Mouse (Mus musculus) E14TG2a.4 (cell line): ENCODE results near the gene Spg7.

Experiments
- CTCF ChIP-seq: conservative IDR thresholded peaks from 2 replicates; pipeline ENCODE4 v1.5.1; 2014; ENCODE audit warnings: low read length
- NANOG ChIP-seq: IDR thresholded peaks from 2 replicates; pipeline ENCODE4 v1.6.1; 2014; ENCODE audit warnings: borderline replicate concordance, low read length, mixed read lengths

GRCm38 (mm10) chr8:123065214-123066100 is 2.7 kb downstream of the Spg7 start:
- no peak for TF ChIP-seq CTCF
- no peak for TF ChIP-seq NANOG
